Mouse (Mus musculus) granulocyte monocyte progenitor cell, adult 5-6 weeks (primary cell): ENCODE results near the gene Smco4. TPM values are rescaled to one million over a fixed set of nuclear protein-coding genes. Genes with fewer than 3 reads are reported as not detected.

Experiments used
- total RNA-seq, 2 experiments: library from RNA; stranded (forward) in 1 of 2; stranded (reverse) in 1 of 2; fragments of 200-712, 200-1000 nt in 1 of 2; fragments of >200 nt in 1 of 2; fragmentation: Nextera tagmentation in 1 of 2; gene quantifications; 2 replicates each; pipeline ENCODE4 v1.2.3; 2014 to 2017

The Smco4 gene
- total RNA-seq, 2 experiments from 2014 or later, result 13.8 to 46.2 TPM

Other genes starting within 250 kb of the Smco4 start
- 24.6 and 27.4 TPM in 2 replicates for gene Med17, start 213.5 kb upstream of the Smco4 start, total RNA-seq (2014; fragmentation: Nextera tagmentation)
- gene Med17, start 213.5 kb upstream of the Smco4 start, total RNA-seq (2017), result 39.6 and 47.8 TPM in 2 replicates
- 437 and 439 TPM in 2 replicates for gene Taf1d, start 187.2 kb upstream of the Smco4 start, total RNA-seq (2014; fragmentation: Nextera tagmentation)
- 1,390 and 1,596 TPM in 2 replicates for gene Taf1d, start 187.2 kb upstream of the Smco4 start, total RNA-seq (2017)
- gene 4931406C07Rik, start 187.0 kb upstream of the Smco4 start, total RNA-seq (2014; fragmentation: Nextera tagmentation), result 16.6 and 21.7 TPM in 2 replicates
- 8.1 and 9.4 TPM in 2 replicates for gene 4931406C07Rik, start 187.0 kb upstream of the Smco4 start, total RNA-seq (2017)
- 53.5 and 72.4 TPM in 2 replicates for gene Cep295, start 135.6 kb upstream of the Smco4 start, total RNA-seq (2014; fragmentation: Nextera tagmentation)
- gene Cep295, start 135.6 kb upstream of the Smco4 start, total RNA-seq (2017), result 64.2 and 66.3 TPM in 2 replicates
- not detected in 2 replicates for gene Deup1, start 134.5 kb downstream of the Smco4 start, total RNA-seq (2014; fragmentation: Nextera tagmentation)
- gene Deup1, start 134.5 kb downstream of the Smco4 start, total RNA-seq (2017), result not detected in 2 replicates
- 11.8 and 12.1 TPM in 2 replicates for gene Slc36a4, start 216.3 kb downstream of the Smco4 start, total RNA-seq (2014; fragmentation: Nextera tagmentation)
- gene Slc36a4, start 216.3 kb downstream of the Smco4 start, total RNA-seq (2017), result 9.7 and 14.3 TPM in 2 replicates